Mouse (Mus musculus) MEL (cell line): Measurements from ENCODE around the gene Rpl36a. TPM values are rescaled to one million over a fixed set of nuclear protein-coding genes. Genes with fewer than 3 reads are reported as not detected.

ENCODE experiments used
- DNase-seq: peaks from one replicate; pipeline ENCODE4 v3.0.0; 2011; ENCODE audit warnings: low read depth, low spot score
- H3K27ac ChIP-seq: 2 replicates; pipeline ENCODE4 v1.5.1; 2012; ENCODE audit warnings: low read depth, mild to moderate bottlenecking, control low read depth, low read length, moderate library complexity; ENCODE audit not compliant: control insufficient read depth
- H3K27me3 ChIP-seq, 2 experiments: fragments of 150-350 bp in 1 of 2; sonication (generic) in 1 of 2; 2 replicates each; pipeline ENCODE4 v1.6.1; 2012; ENCODE audit warnings: low read length in 2 of 2, mild to moderate bottlenecking in 2 of 2, improper control_type of control experiment in 1 of 2, moderate library complexity in 1 of 2; ENCODE audit not compliant: insufficient read depth in 2 of 2, control insufficient read depth in 1 of 2
- H3K36me3 ChIP-seq, 2 experiments: 2 replicates each; pipeline ENCODE4 v1.6.1; 2012 to 2014; ENCODE audit warnings: low read length in 2 of 2, improper control_type of control experiment in 1 of 2, inconsistent platforms in 1 of 2, mild to moderate bottlenecking in 1 of 2; ENCODE audit not compliant: insufficient read depth in 2 of 2, control insufficient read depth in 1 of 2
- H3K4me1 ChIP-seq, 2 experiments: fragments of 150-350 bp in 1 of 2; sonication (generic) in 1 of 2; 2 replicates each; pipeline ENCODE4 v1.6.1; 2012; ENCODE audit warnings: low read length in 2 of 2, improper control_type of control experiment in 1 of 2, mild to moderate bottlenecking in 1 of 2; ENCODE audit not compliant: insufficient read depth in 2 of 2, control insufficient read depth in 1 of 2
- H3K4me3 ChIP-seq, 2 experiments: fragments of 150-350 bp in 1 of 2; sonication (generic) in 1 of 2; 2 replicates each; pipeline ENCODE4 v1.5.1; 2012; ENCODE audit warnings: low read depth in 2 of 2, low read length in 2 of 2, mild to moderate bottlenecking in 2 of 2, moderate library complexity in 2 of 2, control low read depth in 1 of 2, improper control_type of control experiment in 1 of 2; ENCODE audit not compliant: control insufficient read depth in 1 of 2, insufficient read depth in 1 of 2
- H3K79me2 ChIP-seq: 2 replicates; pipeline ENCODE4 v1.6.1; 2012; ENCODE audit warnings: mild to moderate bottlenecking, low read length, moderate library complexity; ENCODE audit not compliant: control insufficient read depth, poor library complexity, insufficient read depth
- H3K9ac ChIP-seq: 2 replicates; pipeline ENCODE4 v1.6.1; 2012; ENCODE audit warnings: low read depth, mild to moderate bottlenecking, control low read depth, low read length, moderate library complexity; ENCODE audit not compliant: control insufficient read depth, poor library complexity, severe bottlenecking
- H3K9me3 ChIP-seq: fragments of 150-350 bp; sonication (generic); replicated peaks from 2 replicates; pipeline ENCODE4 v1.6.1; 2012; ENCODE audit warnings: mild to moderate bottlenecking, low read length, improper control_type of control experiment, moderate library complexity; ENCODE audit not compliant: insufficient read depth
- BHLHE40 ChIP-seq: IDR thresholded peaks from 2 replicates; pipeline ENCODE4 v1.6.1; 2012; ENCODE audit warnings: low read depth, mild to moderate bottlenecking, inconsistent platforms, low read length, improper control_type of control experiment, borderline replicate concordance
- CHD1 ChIP-seq: IDR thresholded peaks from 2 replicates; pipeline ENCODE4 v1.6.1; 2012; ENCODE audit warnings: low read depth, mild to moderate bottlenecking, inconsistent platforms, low read length, improper control_type of control experiment
- CHD2 ChIP-seq: IDR thresholded peaks from 2 replicates; pipeline ENCODE4 v1.6.1; 2011; ENCODE audit warnings: low read length, improper control_type of control experiment
- CTCF ChIP-seq, 3 experiments: IDR thresholded peaks in 2 of 3; conservative IDR thresholded peaks in 1 of 3; 2 replicates each; pipeline ENCODE4 v1.5.1; 2011 to 2012; ENCODE audit warnings: low read length in 3 of 3, low read depth in 2 of 3, mild to moderate bottlenecking in 2 of 3, improper control_type of control experiment in 1 of 3, inconsistent platforms in 1 of 3, mixed read lengths in 1 of 3, moderate library complexity in 1 of 3; ENCODE audit not compliant: control insufficient read depth in 1 of 3, insufficient read depth in 1 of 3, poor library complexity in 1 of 3, severe bottlenecking in 1 of 3
- E2F4 ChIP-seq: IDR thresholded peaks from 2 replicates; pipeline ENCODE4 v1.6.1; 2011; ENCODE audit warnings: low read depth, low read length, improper control_type of control experiment, borderline replicate concordance
- ELF1 ChIP-seq: IDR thresholded peaks from 2 replicates; pipeline ENCODE4 v1.6.1; 2014; ENCODE audit warnings: low read depth, mild to moderate bottlenecking, inconsistent platforms, low read length, improper control_type of control experiment, moderate library complexity
- EP300 ChIP-seq, 2 experiments: IDR thresholded peaks; 2 replicates each; pipeline ENCODE4 v1.6.1; 2011; ENCODE audit warnings: improper control_type of control experiment in 2 of 2, low read length in 2 of 2, low read depth in 1 of 2, mild to moderate bottlenecking in 1 of 2
- ETS1 ChIP-seq: IDR thresholded peaks from 2 replicates; pipeline ENCODE4 v1.6.1; 2012; ENCODE audit warnings: low read depth, mild to moderate bottlenecking, inconsistent platforms, low read length, improper control_type of control experiment, moderate library complexity
- GABPA ChIP-seq: IDR thresholded peaks from 2 replicates; pipeline ENCODE4 v1.6.1; 2012; ENCODE audit warnings: low read depth, mild to moderate bottlenecking, inconsistent platforms, low read length, improper control_type of control experiment, moderate library complexity
- GATA1 ChIP-seq: IDR thresholded peaks from 2 replicates; pipeline ENCODE4 v1.6.1; 2011; ENCODE audit warnings: low read depth, low read length, improper control_type of control experiment
- JUND ChIP-seq: IDR thresholded peaks from 2 replicates; pipeline ENCODE4 v1.6.1; 2011; ENCODE audit warnings: low read depth, mild to moderate bottlenecking, improper control_type of control experiment, low read length
- MAFK ChIP-seq: IDR thresholded peaks from 2 replicates; pipeline ENCODE4 v1.6.1; 2011; ENCODE audit warnings: low read depth, mild to moderate bottlenecking, low read length, improper control_type of control experiment, borderline replicate concordance
- MAX ChIP-seq: IDR thresholded peaks from 2 replicates; pipeline ENCODE4 v1.6.1; 2011; ENCODE audit warnings: low read length, improper control_type of control experiment
- MAZ ChIP-seq: IDR thresholded peaks from 2 replicates; pipeline ENCODE4 v1.6.1; 2012; ENCODE audit warnings: low read depth, mild to moderate bottlenecking, inconsistent platforms, low read length, improper control_type of control experiment
- MEF2A ChIP-seq: IDR thresholded peaks from 2 replicates; pipeline ENCODE4 v1.6.1; 2014; ENCODE audit warnings: low read depth, mild to moderate bottlenecking, inconsistent platforms, low read length, improper control_type of control experiment; ENCODE audit not compliant: poor library complexity, insufficient replicate concordance, severe bottlenecking; ENCODE audit errors: extremely low read depth
- MXI1 ChIP-seq: IDR thresholded peaks from 2 replicates; pipeline ENCODE4 v1.6.1; 2011; ENCODE audit warnings: mild to moderate bottlenecking, low read depth, low read length, improper control_type of control experiment
- MYB ChIP-seq: IDR thresholded peaks from 2 replicates; pipeline ENCODE4 v1.6.1; 2011; ENCODE audit warnings: mild to moderate bottlenecking, low read depth, low read length, improper control_type of control experiment
- MYC ChIP-seq: IDR thresholded peaks from 2 replicates; pipeline ENCODE4 v1.6.1; 2011; ENCODE audit warnings: low read depth, mild to moderate bottlenecking, low read length, improper control_type of control experiment, moderate library complexity
- NELFE ChIP-seq: IDR thresholded peaks from 2 replicates; pipeline ENCODE4 v1.6.1; 2011; ENCODE audit warnings: low read depth, low read length, improper control_type of control experiment
- NRF1 ChIP-seq: IDR thresholded peaks from 2 replicates; pipeline ENCODE4 v1.6.1; 2014; ENCODE audit warnings: low read depth, mild to moderate bottlenecking, inconsistent platforms, low read length, improper control_type of control experiment, moderate library complexity; ENCODE audit not compliant: poor library complexity, insufficient read depth, severe bottlenecking
- POLR2AphosphoS2 ChIP-seq: IDR thresholded peaks from 2 replicates; pipeline ENCODE4 v1.6.1; 2011; ENCODE audit warnings: low read length, improper control_type of control experiment
- POLR2AphosphoS5 ChIP-seq: IDR thresholded peaks from 2 replicates; pipeline ENCODE4 v1.6.1; 2012; ENCODE audit warnings: low read depth, borderline replicate concordance, mild to moderate bottlenecking, inconsistent platforms, low read length, moderate library complexity, mixed read lengths
- RCOR1 ChIP-seq: IDR thresholded peaks from 2 replicates; pipeline ENCODE4 v1.6.1; 2012; ENCODE audit warnings: low read depth, mild to moderate bottlenecking, inconsistent platforms, low read length, improper control_type of control experiment
- SIN3A ChIP-seq: IDR thresholded peaks from 2 replicates; pipeline ENCODE4 v1.6.1; 2012; ENCODE audit warnings: low read length, improper control_type of control experiment, inconsistent platforms
- SMC3 ChIP-seq: IDR thresholded peaks from 2 replicates; pipeline ENCODE4 v1.6.1; 2011; ENCODE audit warnings: low read depth, low read length, improper control_type of control experiment
- TAL1 ChIP-seq: IDR thresholded peaks from 2 replicates; pipeline ENCODE4 v1.6.1; 2012; ENCODE audit warnings: mild to moderate bottlenecking, inconsistent platforms, low read length, moderate library complexity, mixed read lengths
- TBP ChIP-seq: IDR thresholded peaks from 2 replicates; pipeline ENCODE4 v1.8.0; 2011; ENCODE audit warnings: low read depth, low read length, improper control_type of control experiment
- TCF12 ChIP-seq: IDR thresholded peaks from 2 replicates; pipeline ENCODE4 v1.6.1; 2014; ENCODE audit warnings: low read depth, mild to moderate bottlenecking, inconsistent platforms, low read length, improper control_type of control experiment, moderate library complexity
- UBTF ChIP-seq: IDR thresholded peaks from 2 replicates; pipeline ENCODE4 v1.6.1; 2012; ENCODE audit warnings: low read depth, mild to moderate bottlenecking, inconsistent platforms, low read length, improper control_type of control experiment, moderate library complexity, borderline replicate concordance; ENCODE audit not compliant: insufficient read depth
- USF1 ChIP-seq: IDR thresholded peaks from 2 replicates; pipeline ENCODE4 v1.6.1; 2014; ENCODE audit warnings: low read depth, mild to moderate bottlenecking, inconsistent platforms, low read length, improper control_type of control experiment, moderate library complexity
- USF2 ChIP-seq, 2 experiments: IDR thresholded peaks; 2 replicates each; pipeline ENCODE4 v1.6.1; 2011 to 2012; ENCODE audit warnings: improper control_type of control experiment in 2 of 2, low read length in 2 of 2, borderline replicate concordance in 1 of 2, inconsistent platforms in 1 of 2, low read depth in 1 of 2, mild to moderate bottlenecking in 1 of 2; ENCODE audit not compliant: insufficient read depth in 1 of 2
- ZC3H11A ChIP-seq: IDR thresholded peaks from 2 replicates; pipeline ENCODE4 v1.6.1; 2012; ENCODE audit warnings: low read depth, mild to moderate bottlenecking, inconsistent platforms, low read length, improper control_type of control experiment
- ZKSCAN1 ChIP-seq: IDR thresholded peaks from 2 replicates; pipeline ENCODE4 v1.6.1; 2012; ENCODE audit warnings: low read depth, mild to moderate bottlenecking, inconsistent platforms, low read length, improper control_type of control experiment, moderate library complexity
- ZMIZ1 ChIP-seq: IDR thresholded peaks from 2 replicates; pipeline ENCODE4 v1.6.1; 2012; ENCODE audit warnings: low read depth, mild to moderate bottlenecking, inconsistent platforms, low read length, improper control_type of control experiment, moderate library complexity
- ZNF384 ChIP-seq: IDR thresholded peaks from 2 replicates; pipeline ENCODE4 v1.6.1; 2012; ENCODE audit warnings: low read depth, mild to moderate bottlenecking, inconsistent platforms, low read length, improper control_type of control experiment
- polyA plus RNA-seq, 2 experiments: library from polyadenylated mRNA; stranded (reverse) in 1 of 2; unstranded in 1 of 2; fragments of >175 nt in 1 of 2; fragments of >200 nt in 1 of 2; gene quantifications; 2 replicates each; pipeline versions ENCODE4 v1.2.1 to v1.2.4; 2012; ENCODE audit warnings: low replicate concordance in 2 of 2, low read depth in 1 of 2; ENCODE audit not compliant: insufficient read length in 2 of 2, insufficient read depth in 1 of 2, missing spikeins in 1 of 2
- total RNA-seq: library from RNA; depleted of rRNA; stranded (reverse); fragments of 300-350 nt; gene quantifications from 2 replicates; pipeline ENCODE4 v1.2.3, GENCODE M21; 2012

Rpl36a gene
- total and polyA plus RNA-seq, 3 experiments: 1,673 to 6,935 TPM; not detected in 1

- Histone ChIP-seq H3K27ac (peak within 1 kb of the TSS; percentile 80), H3K36me3 (peaks cover 9 to 27% of the 10 kb centered on the region in 2 experiments), H3K4me3 (peak within 1 kb of the TSS; percentile 96 to 99), H3K9ac (peak within 1 kb of the TSS; percentile 92), H3K4me1 (peaks cover 11 to 13% of the 10 kb centered on the region in 2 experiments), H3K9me3 (no peaks in the 10 kb centered on the region), H3K27me3 (no peaks in the 10 kb centered on the region), H3K79me2 (peaks cover 34% of the 10 kb centered on the region)
- peak; percentile 100 for DNase-seq
- peak; percentile 97 for TF ChIP-seq BHLHE40
- no peak for TF ChIP-seq E2F4
- no peak for TF ChIP-seq CTCF (IDR thresholded peaks at IDR 0.05 in 2 of 3, conservative IDR thresholded peaks at IDR 0.05 in 1 of 3; ENCODE audit: control insufficient read depth in 1 of 3, insufficient read depth in 1 of 3, low read depth in 2 of 3, low read length in 3 of 3, poor library complexity in 1 of 3, severe bottlenecking in 1 of 3)
- TF ChIP-seq RCOR1: no peak; the same call in 1 of the 2 replicates
- no peak for TF ChIP-seq ZC3H11A
- peak; percentile 95 for TF ChIP-seq ELF1
- no peak for TF ChIP-seq UBTF
- peak; percentile 99 for TF ChIP-seq GATA1
- TF ChIP-seq TBP: peak; percentile 93
- TF ChIP-seq POLR2AphosphoS2: peak; percentile 82
- TF ChIP-seq ZNF384: no peak
- TF ChIP-seq ETS1: peak; percentile 93
- peak; percentile 95 for TF ChIP-seq NELFE
- TF ChIP-seq POLR2AphosphoS5: peak; percentile 41; the same call in 1 of the 2 replicates
- TF ChIP-seq MXI1: peak; percentile 89
- TF ChIP-seq CHD2: peak; percentile 93
- peak; percentile 95 for TF ChIP-seq ZMIZ1
- peak; percentile 71; the same call in 1 of the 2 replicates for TF ChIP-seq MYC
- TF ChIP-seq SIN3A: peak; percentile 98
- no peak for TF ChIP-seq SMC3
- TF ChIP-seq JUND: peak; percentile 57; the same call in 1 of the 2 replicates
- peak; percentile 99 to 100 for TF ChIP-seq USF2 (IDR thresholded peaks at IDR 0.05; ENCODE audit: borderline replicate concordance in 1 of 2, insufficient read depth in 1 of 2, low read depth in 1 of 2, low read length in 2 of 2)
- peak in 1 of 2 experiments; percentile 27; a peak in 1 of 4 replicates for TF ChIP-seq EP300 (IDR thresholded peaks at IDR 0.05; ENCODE audit: low read depth in 1 of 2, low read length in 2 of 2)
- TF ChIP-seq GABPA: no peak; the same call in 1 of the 2 replicates
- TF ChIP-seq CHD1: no peak
- no peak for TF ChIP-seq MYB
- no peak for TF ChIP-seq MEF2A
- peak; percentile 99 for TF ChIP-seq MAX
- TF ChIP-seq TCF12: peak; percentile 35; the same call in 1 of the 2 replicates
- TF ChIP-seq ZKSCAN1: no peak
- no peak for TF ChIP-seq TAL1
- no peak; the same call in 1 of the 2 replicates for TF ChIP-seq MAZ
- TF ChIP-seq MAFK: no peak
- peak; percentile 98 for TF ChIP-seq USF1
- peak; percentile 32; the same call in 1 of the 2 replicates for TF ChIP-seq NRF1
Measured at GRCm38 (mm10) chrX:134600659-134601379, 15.4 kb downstream of the Rpl36a start, which contains the start of the genes Gla and Hnrnph2. TSS of gene Gla (minus strand) at chrX:134601125. TSS of gene Hnrnph2 (plus strand) at chrX:134601179.
